Mouse (Mus musculus) bone marrow macrophage, adult 2 months (primary cell): Measurements from ENCODE around the gene Crygf. TPM values are rescaled to one million over a fixed set of nuclear protein-coding genes. Genes with fewer than 3 reads are reported as not detected.
"Not testable (repeated sequence)": the region's sequence is repeated elsewhere in the genome, so short reads cannot be mapped to it uniquely, and the experiment has no call there.

Source experiments
- H3K27ac ChIP-seq: 2 replicates; pipeline ENCODE4 v1.5.1; 2012; ENCODE audit warnings: low read depth, low read length; ENCODE audit not compliant: insufficient read depth
- H3K4me1 ChIP-seq: 2 replicates; pipeline ENCODE4 v1.6.1; 2012; ENCODE audit warnings: low read length; ENCODE audit not compliant: control insufficient read depth, insufficient read depth
- H3K4me3 ChIP-seq: 2 replicates; pipeline ENCODE4 v1.5.1; 2012; ENCODE audit warnings: mild to moderate bottlenecking, low read length, moderate library complexity; ENCODE audit not compliant: insufficient read depth
- CTCF ChIP-seq: IDR thresholded peaks from 2 replicates; pipeline ENCODE4 v1.5.1; 2012; ENCODE audit warnings: low read depth, mild to moderate bottlenecking, low read length, moderate library complexity
- POLR2A ChIP-seq: IDR thresholded peaks from 2 replicates; pipeline ENCODE4 v1.6.1; 2012; ENCODE audit warnings: mild to moderate bottlenecking, low read depth, low read length, borderline replicate concordance
- polyA plus RNA-seq: library from polyadenylated mRNA; stranded (reverse); fragments of >200 nt; gene quantifications from 2 replicates; pipeline ENCODE4 v1.2.4, GENCODE M21; 2012; ENCODE audit not compliant: missing spikeins, insufficient read depth, insufficient read length

Gene Crygf
- not detected in 2 replicates for polyA plus RNA-seq

DNA sequence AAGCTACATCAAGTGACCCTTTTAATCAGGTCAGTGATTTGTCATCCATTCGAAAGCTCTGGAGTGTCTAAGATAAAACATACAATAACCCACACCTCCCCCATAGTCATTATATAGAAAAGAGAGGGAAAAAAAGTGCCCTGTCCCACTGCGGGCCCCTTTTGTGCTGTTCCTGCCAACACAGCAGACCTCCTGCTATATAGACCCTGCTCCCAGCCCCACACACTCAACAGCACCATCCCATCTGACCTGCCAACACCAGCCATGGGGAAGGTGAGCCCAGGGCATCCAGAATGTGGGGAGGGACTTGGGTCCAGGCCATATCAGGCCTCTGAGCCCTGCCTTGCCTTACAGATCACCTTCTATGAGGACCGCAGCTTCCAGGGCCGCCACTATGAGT lies at the start of gene Crygf:
Gene Crygf (plus strand): TSS at position 227 of the 400 bp plus-strand sequence.
- no peak for TF ChIP-seq CTCF
- no peak for TF ChIP-seq POLR2A
- Histone ChIP-seq H3K4me3 (no peak within 1 kb of the TSS), H3K4me1 (no peaks in the 10 kb centered on the region), H3K27ac (no peak within 1 kb of the TSS)

DNA sequence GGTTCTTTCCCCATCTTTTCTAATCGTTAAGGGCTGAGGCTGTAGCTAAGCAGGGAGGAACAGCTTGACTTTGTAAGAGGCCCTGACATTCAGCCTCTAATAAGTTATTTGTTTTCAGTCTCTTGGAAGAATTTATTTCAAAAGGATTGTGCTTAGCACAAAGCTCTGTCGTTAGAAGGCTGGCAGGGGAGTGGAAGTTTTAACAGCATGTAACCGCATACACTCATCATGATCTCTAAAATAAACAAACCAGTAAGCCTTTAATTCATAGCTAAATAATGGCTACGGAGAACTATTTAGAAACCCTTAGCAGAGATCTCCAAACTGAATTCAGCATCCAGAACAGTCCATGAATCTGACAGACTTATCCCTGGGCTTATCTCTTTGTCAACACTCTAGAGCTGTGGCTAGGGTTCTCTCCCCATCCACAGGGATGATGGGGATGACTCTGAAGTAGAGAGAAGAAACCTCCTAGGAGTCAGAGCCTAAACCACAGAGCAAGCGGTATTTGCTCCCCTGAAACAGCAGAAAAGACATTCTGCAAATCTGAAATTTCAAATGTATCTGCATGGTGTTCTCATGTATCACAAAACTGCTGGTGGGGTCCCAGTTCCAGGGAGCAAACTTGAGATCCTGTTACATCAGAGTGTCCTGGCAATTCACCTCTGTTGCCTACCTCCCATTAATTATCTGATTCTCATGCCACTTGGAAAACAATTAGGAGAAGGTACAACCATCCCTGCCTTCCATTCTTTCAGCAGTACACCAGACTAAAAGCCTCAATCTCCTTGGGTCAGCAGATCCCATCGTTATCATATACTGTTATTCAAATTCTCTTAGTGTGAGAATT lies 734 bp upstream of the Crygf start:
- H3K4me1 ChIP-seq: no peaks in the 10 kb centered on the region
- H3K27ac ChIP-seq: no peak overlapping the region
- H3K4me3 ChIP-seq: no peak overlapping the region
- no peak for TF ChIP-seq POLR2A
- no peak for TF ChIP-seq CTCF

DNA sequence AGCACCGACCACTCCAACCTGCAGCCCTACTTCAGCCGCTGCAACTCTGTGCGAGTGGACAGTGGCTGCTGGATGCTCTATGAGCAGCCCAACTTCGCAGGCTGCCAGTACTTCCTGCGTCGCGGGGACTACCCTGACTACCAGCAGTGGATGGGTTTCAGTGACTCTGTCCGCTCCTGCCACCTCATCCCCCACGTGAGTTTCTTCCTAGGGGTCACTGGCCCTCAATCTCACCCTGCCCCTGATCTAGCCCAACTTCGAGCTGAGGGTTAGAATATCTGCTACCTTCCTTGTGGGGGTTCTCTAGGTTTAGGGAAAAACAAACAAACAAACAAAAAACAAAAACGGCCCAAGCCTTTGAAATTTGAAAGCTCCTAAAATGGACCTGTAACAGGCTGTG lies 376 bp downstream of the Crygf start:
- H3K27ac ChIP-seq, H3K4me3 ChIP-seq, H3K4me1 ChIP-seq: not testable (repeated sequence)

DNA sequence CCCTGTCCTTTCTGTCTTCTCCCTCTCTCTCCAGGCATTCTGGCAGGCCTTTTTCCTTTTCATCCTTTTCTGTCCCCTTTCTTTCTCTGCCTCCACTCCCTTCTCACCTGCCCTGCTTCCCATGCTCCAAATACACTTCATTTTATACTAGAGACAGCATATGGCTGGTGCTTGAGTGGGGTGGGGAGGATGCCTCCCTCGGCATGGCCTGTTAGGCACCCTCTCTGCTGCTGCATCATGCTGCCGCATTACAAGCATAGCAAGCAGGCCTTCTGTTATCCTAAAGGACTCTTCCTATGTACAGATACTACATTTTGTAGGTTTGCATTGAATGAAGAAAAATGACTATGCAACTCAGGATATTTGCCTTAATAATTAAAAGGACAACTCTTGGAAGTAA lies 3.7 kb downstream of the Crygf start:
- Histone ChIP-seq H3K27ac (no peak overlapping the region), H3K4me1 (peaks cover 7% of the 10 kb centered on the region), H3K4me3 (no peak overlapping the region)
- no peak for TF ChIP-seq CTCF
- TF ChIP-seq POLR2A: no peak

DNA sequence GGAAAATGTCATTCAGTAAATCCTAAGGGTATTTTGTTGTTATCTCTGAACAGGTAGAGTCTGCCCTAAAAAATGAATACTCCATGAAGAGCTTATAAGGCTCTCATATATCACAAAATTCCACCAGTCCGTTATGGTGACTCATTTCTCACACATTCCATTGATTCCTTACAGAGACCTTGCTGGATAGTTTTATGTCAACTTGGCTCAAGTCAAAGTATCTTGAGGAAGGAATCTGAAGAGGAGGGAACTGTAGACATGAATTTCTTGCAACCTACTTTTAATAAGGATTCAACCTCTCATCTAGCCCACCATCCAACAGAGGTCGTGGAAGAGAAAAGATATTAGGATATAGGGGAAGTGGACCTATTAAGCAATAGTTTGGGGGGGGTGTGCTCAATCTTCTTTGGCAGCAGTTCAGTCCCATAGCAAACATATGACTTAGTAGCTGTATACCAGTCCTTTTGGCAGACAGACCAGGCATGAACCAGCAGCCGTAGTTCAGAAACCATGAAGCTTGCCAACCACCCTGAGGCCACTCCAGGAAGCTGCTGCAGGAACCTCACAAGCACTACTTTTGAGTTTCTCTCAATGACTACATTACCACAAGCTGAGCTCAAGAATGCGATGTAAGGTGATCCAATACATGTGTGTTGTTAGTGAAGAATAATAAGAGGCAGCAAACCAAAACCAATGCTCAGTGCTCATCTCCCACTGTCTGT lies 5.9 kb downstream of the Crygf start:
- no peak overlapping the region for H3K27ac ChIP-seq
- TF ChIP-seq CTCF (no peak), POLR2A (no peak)
- H3K4me1 ChIP-seq: peaks cover 7% of the 10 kb centered on the region
- H3K4me3 ChIP-seq: no peak overlapping the region

Other genes starting within 250 kb of the Crygf start
- gene Map2, start 248.8 kb downstream of the Crygf start, polyA plus RNA-seq: 1.5 and 2.0 TPM in 2 replicates